Mouse (Mus musculus): Measurements from ENCODE around the gene Cdyl.

DNA sequence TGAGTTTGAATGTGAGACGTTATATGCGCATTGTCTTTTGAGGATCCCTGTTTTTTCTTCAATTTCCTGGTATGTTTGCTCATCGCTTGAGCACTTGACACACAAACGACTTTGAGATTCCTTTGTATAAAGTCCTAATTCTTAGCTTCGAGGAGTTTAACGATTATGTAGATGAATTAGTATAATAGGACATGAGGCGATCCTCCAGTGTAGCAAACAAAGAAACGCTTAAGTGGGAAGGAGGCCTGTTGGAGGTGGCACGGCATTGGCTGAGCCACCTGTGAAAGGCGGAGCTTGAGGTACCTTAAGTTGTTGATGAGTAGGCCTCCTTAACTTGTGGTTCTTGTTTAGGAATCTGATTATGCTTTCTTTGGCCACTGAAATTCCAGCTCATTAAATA is 79.8 kb downstream of the Cdyl start:
- TF ChIP-seq CTCF (IDR thresholded peaks at IDR 0.05; ENCODE audit: low read depth): no peak
- no peak for TF ChIP-seq EP300 (IDR thresholded peaks at IDR 0.05; ENCODE audit: low read depth)
